Mouse (Mus musculus): ENCODE results near the gene Mrm3.
"Not testable (repeated sequence)": the region's sequence is repeated elsewhere in the genome, so short reads cannot be mapped to it uniquely, and the experiment has no call there.

Mrm3 gene

GRCm38 (mm10) chr11:76242901-76243810 lies at the start of gene Mrm3, which contains the start of gene Glod4:
Gene Mrm3, plus strand, starts transcription at chr11:76243715.
Gene Glod4, minus strand, starts transcription at chr11:76243725.
- DNase-seq (ENCODE audit: low spot score) = peak; percentile 75

- DNase-seq (ENCODE audit: low spot score) = no peak
Measured at GRCm38 (mm10) chr11:76196275-76196976, 47.1 kb upstream of the Mrm3 start.

DNA sequence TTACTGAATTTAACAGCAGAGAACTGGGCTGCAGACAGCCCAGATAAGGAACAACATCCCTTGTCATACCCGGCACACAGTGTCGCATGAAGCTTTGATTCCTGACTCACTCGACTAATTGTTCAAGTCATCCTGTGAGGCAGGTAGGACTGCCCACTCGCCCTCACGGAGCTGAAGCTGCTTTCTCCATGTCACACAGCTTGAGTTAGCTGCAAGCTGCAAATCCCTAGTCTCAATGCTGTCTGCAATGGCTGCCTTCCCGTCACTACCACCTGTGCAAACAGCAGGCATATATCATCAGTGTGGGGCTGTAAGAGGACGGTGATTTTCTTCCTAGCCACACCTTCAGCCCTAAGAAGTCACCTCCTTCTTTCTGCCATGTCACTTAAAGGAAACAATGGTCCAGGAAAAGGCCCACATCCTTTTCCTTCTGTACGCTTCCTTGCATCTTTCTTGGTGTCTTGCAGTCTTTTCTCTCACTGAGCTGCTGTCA lies 46.5 kb upstream of the Mrm3 start:
- no peak for DNase-seq (ENCODE audit: low spot score)

- DNase-seq (ENCODE audit: low spot score) = peak; percentile 46
Measured at GRCm38 (mm10) chr11:76201761-76202674, 41.5 kb upstream of the Mrm3 start.

DNA sequence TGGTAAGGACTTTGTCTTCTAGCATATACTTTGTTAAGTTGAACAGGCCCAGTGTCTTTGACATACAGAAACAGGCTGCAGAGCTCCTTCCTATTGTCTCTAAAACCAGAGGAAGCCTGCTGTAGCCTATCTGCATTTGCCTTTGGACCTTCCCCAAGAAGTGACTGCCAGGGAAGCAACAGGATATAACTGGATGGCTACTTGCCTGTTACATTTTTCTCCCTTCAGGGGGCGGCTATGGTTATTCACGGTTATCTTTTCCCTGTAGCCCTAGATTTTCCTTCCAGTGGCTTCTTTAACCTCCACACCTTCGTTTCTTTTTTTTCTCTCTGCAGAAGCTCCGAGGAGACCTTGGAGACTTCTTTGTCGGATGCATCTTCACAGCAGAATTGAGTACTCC lies 36.7 kb upstream of the Mrm3 start:
- DNase-seq (ENCODE audit: low spot score) = no peak

- no peak for DNase-seq (ENCODE audit: low spot score)
Measured at GRCm38 (mm10) chr11:76210228-76210985, 33.1 kb upstream of the Mrm3 start.

- not testable (repeated sequence) for DNase-seq (ENCODE audit: low spot score)
Measured at GRCm38 (mm10) chr11:76211595-76211994, 31.9 kb upstream of the Mrm3 start.

DNA sequence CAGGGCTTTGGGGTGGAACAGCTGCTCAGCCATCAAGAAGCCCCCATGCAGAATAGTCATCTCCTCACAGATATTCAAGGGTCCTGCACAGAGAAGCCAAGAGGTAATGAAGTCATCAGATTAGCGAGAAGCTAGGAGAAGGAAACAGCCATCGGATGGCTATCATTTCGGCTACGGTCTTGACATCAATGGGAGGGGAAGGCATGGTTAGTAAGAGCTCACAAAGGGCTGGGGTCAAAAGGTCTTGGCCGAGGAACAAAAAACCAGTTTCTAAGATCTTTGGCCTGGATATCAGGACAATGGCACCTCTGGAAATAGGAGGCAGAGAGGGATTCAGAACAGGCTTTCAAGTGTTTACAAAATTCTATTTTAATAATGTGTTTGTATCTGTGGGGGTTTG lies 29.7 kb upstream of the Mrm3 start:
- no peak for DNase-seq (ENCODE audit: low spot score)

DNA sequence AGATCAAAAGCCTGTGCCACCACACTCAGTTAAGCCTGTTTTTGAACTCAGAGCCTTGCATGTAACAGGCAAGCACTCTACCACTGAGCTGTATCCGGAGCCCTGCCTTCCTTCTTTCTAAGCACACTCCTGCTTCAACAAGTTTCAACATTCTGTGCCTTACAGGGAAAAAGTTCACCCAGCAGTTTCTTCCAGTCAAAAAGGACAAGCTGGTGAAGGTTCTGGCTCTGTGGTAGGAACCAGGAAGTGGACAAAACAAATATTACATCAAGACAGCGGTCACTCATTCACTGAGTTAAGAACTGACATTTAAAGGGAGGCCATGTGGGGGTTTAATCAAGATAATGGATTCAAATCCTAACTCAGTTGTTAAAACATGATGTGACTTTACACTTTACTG lies 28.5 kb upstream of the Mrm3 start:
- DNase-seq (ENCODE audit: low spot score) = no peak

DNA sequence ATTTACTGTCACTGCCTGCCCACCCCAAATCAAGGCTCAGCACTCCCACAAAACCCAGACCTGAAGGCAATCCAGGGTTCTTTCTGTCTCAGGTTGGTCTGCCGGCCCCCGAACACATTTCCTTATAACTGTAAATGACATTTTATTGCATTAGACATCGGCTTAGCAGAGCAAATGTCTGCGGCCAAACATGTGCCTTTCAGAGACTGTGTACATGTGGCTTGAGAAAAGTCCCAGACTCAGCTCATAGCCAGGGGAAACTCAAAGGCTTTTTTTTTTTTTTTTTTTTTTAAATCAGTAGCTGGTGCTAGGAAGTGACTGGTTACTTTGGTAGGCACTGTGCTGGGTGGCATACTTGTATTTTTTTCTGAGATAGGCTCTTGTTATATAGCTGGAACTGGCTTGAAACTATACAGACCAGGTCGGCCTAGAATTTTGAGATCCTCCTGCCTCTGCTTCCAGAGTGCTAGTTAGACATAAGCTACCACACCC lies 27.4 kb upstream of the Mrm3 start:
- DNase-seq (ENCODE audit: low spot score) = no peak

- no peak for DNase-seq (ENCODE audit: low spot score)
Measured at GRCm38 (mm10) chr11:76216681-76217389, 26.7 kb upstream of the Mrm3 start.

DNA sequence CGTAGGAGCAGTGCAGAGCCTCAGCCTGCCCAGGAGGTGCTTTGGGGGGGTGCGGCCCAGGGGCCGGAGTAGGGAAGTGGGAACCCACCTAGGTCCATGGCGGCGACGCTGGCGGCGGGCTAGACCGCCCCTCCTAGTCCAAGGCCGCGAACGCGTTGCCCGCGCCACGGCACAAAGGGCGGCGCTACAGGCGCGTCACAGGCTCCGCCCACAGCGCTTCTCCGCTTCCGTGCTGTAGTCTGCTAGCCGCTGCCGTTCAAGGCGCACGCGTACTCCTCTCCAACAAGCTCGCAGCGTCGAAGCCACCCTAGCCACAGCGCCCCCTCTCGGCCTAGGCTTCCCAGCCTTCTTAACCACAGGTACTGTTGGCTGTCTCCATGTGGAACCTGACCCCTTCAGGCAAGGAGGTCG lies 26.1 kb upstream of the Mrm3 start, which contains the start of the genes Dbil5 and Gemin4:
Gene Dbil5, plus strand, starts transcription at position 219 of the 411 bp plus-strand sequence.
Gene Gemin4, minus strand, starts transcription at position 275 of the 411 bp plus-strand sequence.
- DNase-seq (ENCODE audit: low spot score) = peak; percentile 91

- no peak for DNase-seq (ENCODE audit: low spot score)
Measured at GRCm38 (mm10) chr11:76224631-76225030, 18.9 kb upstream of the Mrm3 start.

DNA sequence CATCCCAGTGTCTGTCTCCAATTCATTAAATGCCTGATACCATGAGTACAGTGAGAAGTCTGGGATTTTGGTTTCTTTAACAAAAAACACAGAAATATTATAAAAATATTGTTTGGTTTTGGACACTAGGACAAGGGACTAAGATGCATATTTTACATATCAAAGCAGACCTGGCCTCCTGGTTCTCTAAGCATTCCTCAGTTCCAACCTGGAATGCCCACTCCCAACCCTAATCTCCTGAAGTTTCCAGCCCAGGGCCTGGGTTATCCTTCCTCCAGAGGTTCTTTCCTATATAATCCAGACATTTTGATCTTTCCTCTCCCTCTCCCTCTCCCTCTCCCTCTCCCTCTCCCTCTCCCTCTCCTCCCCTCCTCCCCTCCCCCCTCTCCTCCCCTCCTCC lies 18.5 kb upstream of the Mrm3 start:
- no peak for DNase-seq (ENCODE audit: low spot score)

- DNase-seq (ENCODE audit: low spot score) = no peak
Measured at GRCm38 (mm10) chr11:76236136-76236535, 7.4 kb upstream of the Mrm3 start.

GRCm38 (mm10) chr11:76239750-76240149 lies 3.8 kb upstream of the Mrm3 start:
- no peak for DNase-seq (ENCODE audit: low spot score)

GRCm38 (mm10) chr11:76243811-76244546 lies 464 bp downstream of the Mrm3 start:
- no peak for DNase-seq (ENCODE audit: low spot score)

DNA sequence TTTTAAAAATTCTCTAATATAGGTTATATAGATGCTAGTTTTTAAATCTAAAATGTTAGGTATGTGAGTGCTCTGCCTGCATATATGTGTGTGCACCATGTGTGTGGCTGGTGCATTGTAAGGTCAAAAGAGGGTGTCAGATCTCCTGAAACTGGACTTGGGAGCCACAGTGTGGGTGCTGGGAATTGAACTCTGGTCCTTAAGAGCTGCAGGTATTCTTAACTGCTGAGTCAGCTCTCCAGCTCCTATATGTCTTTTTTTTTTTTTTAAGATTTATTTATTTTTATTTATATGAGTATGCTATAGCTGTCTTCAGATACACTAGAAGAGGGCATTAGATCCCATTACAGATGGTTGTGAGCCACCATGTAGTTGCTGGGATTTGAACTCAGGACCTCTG lies 2.9 kb downstream of the Mrm3 start:
- no peak for DNase-seq (ENCODE audit: low spot score)

DNA sequence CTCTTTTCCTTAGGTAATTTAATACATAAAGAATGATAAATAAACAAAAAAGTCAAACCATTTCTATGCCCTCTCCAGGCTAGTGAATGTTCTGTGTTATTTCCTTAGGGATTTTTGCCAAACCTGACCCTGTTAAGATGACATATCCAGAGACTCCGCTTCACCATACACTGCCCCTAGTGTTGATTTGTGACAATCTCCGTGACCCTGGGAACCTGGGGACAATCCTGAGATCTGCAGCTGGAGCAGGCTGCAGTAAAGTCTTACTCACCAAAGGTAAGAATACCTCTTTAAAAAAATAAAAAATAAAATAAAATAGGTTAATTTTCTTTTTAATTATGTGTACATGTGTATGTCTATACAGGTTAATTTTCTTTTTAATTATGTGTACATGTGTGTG lies 3.7 kb downstream of the Mrm3 start:
- no peak for DNase-seq (ENCODE audit: low spot score)

Data from layer of hippocampus, adult 9-10 months (tissue).